Mouse (Mus musculus) ovary, postnatal 14 days (tissue): ENCODE measurements around the gene D1Ertd622e.

Source experiments
- DNase-seq: peaks from one replicate; pipeline ENCODE4 v3.0.0; 2022; ENCODE audit warnings: low spot score

D1Ertd622e gene

DNA sequence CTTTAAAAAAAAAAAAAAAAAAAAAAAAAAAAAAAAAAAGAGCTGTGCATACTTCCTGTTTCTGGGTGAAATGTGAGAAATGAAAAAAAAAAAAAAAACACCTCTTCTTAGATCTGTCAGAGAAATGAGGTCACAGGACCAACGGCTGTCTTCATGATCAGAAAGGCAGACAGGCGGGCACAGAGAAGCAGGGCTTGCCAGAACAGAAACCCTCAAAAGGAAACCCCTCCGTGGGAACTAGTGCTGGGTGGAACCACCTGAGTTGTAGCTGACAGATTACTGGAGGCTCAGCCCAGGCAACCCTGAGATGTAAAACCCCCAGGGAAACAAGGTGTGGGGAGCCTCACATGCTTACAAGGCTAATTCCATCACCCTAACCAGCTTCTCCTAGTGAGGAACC is 81.6 kb downstream of the D1Ertd622e start:
- no peak for DNase-seq

DNA sequence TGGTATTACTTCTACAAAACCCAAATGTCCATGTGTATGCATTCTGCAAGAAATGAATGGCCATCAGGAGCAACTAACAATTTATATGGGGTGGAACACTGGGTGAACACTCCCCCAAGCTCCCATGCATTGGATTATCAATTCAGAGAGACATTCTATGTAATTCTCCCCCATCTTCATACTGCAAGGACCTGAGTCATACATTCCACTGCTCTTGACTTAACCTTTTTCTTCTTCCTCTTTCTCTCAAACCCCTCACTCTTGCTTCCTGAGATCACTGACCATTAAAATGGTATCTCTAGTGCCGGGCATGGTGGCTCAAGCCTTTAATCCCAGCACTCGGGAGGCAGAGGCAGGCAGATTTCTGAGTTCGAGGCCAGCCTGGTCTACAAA is 83.9 kb downstream of the D1Ertd622e start:
- no peak for DNase-seq

- no peak for DNase-seq
Measured at GRCm38 (mm10) chr1:97577062-97578024, 84.5 kb downstream of the D1Ertd622e start.

- no peak for DNase-seq
Measured at GRCm38 (mm10) chr1:97576576-97576975, 85.3 kb downstream of the D1Ertd622e start.

- no peak for DNase-seq
Measured at GRCm38 (mm10) chr1:97570814-97571213, 91.1 kb downstream of the D1Ertd622e start.

DNA sequence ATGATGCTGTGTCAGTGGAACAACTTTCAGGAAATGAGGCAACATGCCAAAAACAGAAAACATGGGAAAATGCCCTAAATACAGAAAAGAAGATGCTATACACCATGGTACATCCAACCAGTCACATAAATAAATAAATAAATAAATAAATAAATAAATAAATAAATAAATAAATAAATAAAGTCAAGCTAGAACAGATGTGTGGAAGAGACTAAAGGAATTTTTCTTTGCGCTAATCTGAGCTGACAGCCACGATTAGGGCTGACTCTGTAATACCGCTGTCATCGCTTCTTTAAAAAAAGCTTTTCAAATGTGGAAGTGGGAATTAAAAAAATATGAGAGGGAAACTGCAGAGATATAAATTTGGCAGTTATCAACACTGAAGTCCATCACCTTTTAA is 93.9 kb downstream of the D1Ertd622e start:
- DNase-seq = no peak

DNA sequence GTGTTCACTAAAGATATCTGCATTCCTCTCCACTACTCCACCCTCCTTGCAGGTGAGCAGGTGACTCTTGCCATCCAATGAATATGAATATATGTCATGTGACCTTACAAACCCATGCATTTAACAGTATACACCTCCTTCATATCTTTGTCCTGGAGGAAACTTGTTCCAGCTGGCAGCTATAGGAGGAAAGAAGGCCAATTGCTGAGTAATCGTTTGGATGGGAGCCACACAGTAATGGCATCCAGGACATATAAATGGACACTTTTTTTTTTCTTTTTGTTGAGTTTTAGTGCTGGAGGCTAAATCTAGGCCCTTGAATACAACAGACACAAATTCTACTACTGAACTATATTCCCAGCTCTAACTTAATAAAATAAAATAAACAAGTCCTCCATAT is 97.2 kb downstream of the D1Ertd622e start:
- DNase-seq = no peak

- DNase-seq = no peak
Measured at GRCm38 (mm10) chr1:97562867-97563266, 99.0 kb downstream of the D1Ertd622e start.
